Mouse (Mus musculus) lung, embryonic 14.5 days (tissue): ENCODE measurements around the gene Slc25a35. TPM values are rescaled to one million over a fixed set of nuclear protein-coding genes. Genes with fewer than 3 reads are reported as not detected.
A peak's percentile ranks its signal among the peaks of the same experiment; 100 is the strongest.

Experiments used
- ATAC-seq: fragments of 200-750 bp; cut with Nextera tagmentation; 2 replicates; pipeline ENCODE4 v1.8.0; 2017; ENCODE audit warnings: mild to moderate bottlenecking, moderate TSS enrichment, moderate library complexity; ENCODE audit not compliant: insufficient read depth
- DNase-seq: peaks from one replicate; pipeline ENCODE4 v3.0.0-alpha.2; 2015
- H3K27ac ChIP-seq: fragments of 300-500 bp; sonication (generic); 2 replicates; pipeline ENCODE4 v1.5.1; 2014; ENCODE audit warnings: low read depth, mild to moderate bottlenecking, moderate library complexity
- H3K27me3 ChIP-seq: fragments of 300-500 bp; sonication (generic); 2 replicates; pipeline ENCODE4 v1.6.1; 2014; ENCODE audit warnings: low read length, control low read depth; ENCODE audit not compliant: insufficient read depth
- H3K36me3 ChIP-seq: fragments of 300-500 bp; sonication (generic); 2 replicates; pipeline ENCODE4 v1.6.1; 2014; ENCODE audit warnings: control low read depth; ENCODE audit not compliant: insufficient read depth
- H3K4me1 ChIP-seq: fragments of 300-500 bp; sonication (generic); 2 replicates; pipeline ENCODE4 v1.6.1; 2014; ENCODE audit warnings: antibody characterized with exemption, control low read depth; ENCODE audit not compliant: insufficient read depth
- H3K4me2 ChIP-seq: fragments of 300-500 bp; sonication (generic); 2 replicates; pipeline ENCODE4 v1.6.1; 2014; ENCODE audit warnings: mild to moderate bottlenecking
- H3K4me3 ChIP-seq: fragments of 300-500 bp; sonication (generic); 2 replicates; pipeline ENCODE4 v1.5.1; 2014; ENCODE audit warnings: low read depth, low read length
- H3K9ac ChIP-seq: fragments of 300-500 bp; sonication (generic); 2 replicates; pipeline ENCODE4 v1.6.1; 2014
- H3K9me3 ChIP-seq: fragments of 300-500 bp; sonication (generic); 2 replicates; pipeline ENCODE4 v1.6.1; 2016; ENCODE audit warnings: low read depth, low read length, control low read depth
- CTCF ChIP-seq: IDR thresholded peaks from 2 replicates; pipeline ENCODE4 v1.5.1; 2016; ENCODE audit warnings: antibody characterized with exemption, low read depth
- WGBS: fragments of 180-500 bp; shearing (Covaris S2); extraction: QIAGEN DNeasy Blood & Tissue Kit; methylation state at CpG from one replicate; pipeline ENCODE4 v1.1.7; 2014; 5-methylcytosine and 5-hydroxymethylcytosine counted together
- microRNA-seq: library from miRNA; unstranded; fragments of <30 nt; microRNA quantifications from one replicate; pipeline ENCODE4, GENCODE M21; 2016; ENCODE audit warnings: borderline number of aligned reads
- polyA plus RNA-seq: library from polyadenylated mRNA; unstranded; fragments of >200 nt; fragmentation: Nextera tagmentation; extraction: Ambion mirVana; gene quantifications from 2 replicates; pipeline ENCODE4 v1.2.1, GENCODE M21; 2014

The Slc25a35 gene
- polyA plus RNA-seq, 1 experiment from 2014 or later = 3.9 TPM

DNA sequence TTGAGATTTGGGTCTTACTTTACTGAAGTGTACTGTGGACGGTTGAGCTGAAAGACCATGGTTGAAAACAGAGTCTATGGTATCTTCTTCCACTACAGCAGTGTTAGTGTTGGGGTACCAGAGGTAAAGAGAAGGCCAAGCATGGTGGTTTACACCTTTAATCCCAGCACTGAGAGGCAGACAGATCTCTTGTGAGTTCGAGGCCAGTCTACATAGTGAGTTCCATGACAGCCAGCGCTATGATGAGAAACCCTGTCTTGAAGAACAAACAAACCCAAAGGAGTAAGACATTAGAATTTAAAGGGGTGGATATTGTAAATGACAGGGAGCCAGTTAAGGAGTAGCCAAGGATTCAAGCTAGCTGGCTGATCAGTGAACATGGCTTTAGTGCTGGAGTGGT is 48.8 kb downstream of the Slc25a35 start:
- ATAC-seq = no peak
- H3K27ac ChIP-seq = peak overlapping the region; percentile 95
- 58% methylated on average over 3 of the region's 3 CpGs for WGBS
- H3K4me1 ChIP-seq = peaks cover 4% of the 10 kb centered on the region; the same call in 1 of the 2 replicates
- peak overlapping the region; percentile 63 for H3K4me3 ChIP-seq
- H3K9ac ChIP-seq = peak overlapping the region; percentile 94
- DNase-seq = peak; percentile 16
- peaks cover 7% of the 10 kb centered on the region for H3K36me3 ChIP-seq
- H3K27me3 ChIP-seq = no peaks in the 10 kb centered on the region
- peak overlapping the region; percentile 82 for H3K4me2 ChIP-seq
- no peak for TF ChIP-seq CTCF
- no peaks in the 10 kb centered on the region for H3K9me3 ChIP-seq

DNA sequence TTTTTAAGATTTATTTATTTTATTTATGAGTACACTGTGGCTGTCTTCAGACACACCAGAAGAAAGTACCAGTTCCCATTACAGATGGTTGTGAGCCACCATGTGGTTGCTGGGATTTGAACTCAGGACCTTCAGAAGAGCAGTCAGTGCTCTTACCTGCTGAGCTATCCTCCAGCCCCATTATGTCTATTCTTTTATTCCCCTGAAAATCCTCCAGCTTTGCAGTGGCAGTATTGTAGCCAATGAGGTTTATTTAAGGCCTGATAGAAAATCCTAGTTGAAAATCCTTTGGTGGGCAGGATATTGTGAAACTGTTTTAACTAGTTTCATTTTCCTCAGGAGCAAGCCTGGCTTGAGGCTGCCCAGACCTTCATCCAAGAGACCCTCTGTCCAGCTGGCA is 52.8 kb downstream of the Slc25a35 start:
- H3K4me2 ChIP-seq = no peak overlapping the region
- H3K27me3 ChIP-seq = no peaks in the 10 kb centered on the region
- H3K27ac ChIP-seq = no peak overlapping the region
- H3K36me3 ChIP-seq = peaks cover 46% of the 10 kb centered on the region
- no peak overlapping the region for H3K9ac ChIP-seq
- ATAC-seq (no peak), DNase-seq (no peak)
- H3K4me3 ChIP-seq = no peak overlapping the region
- H3K9me3 ChIP-seq = no peaks in the 10 kb centered on the region
- H3K4me1 ChIP-seq = peaks cover 4% of the 10 kb centered on the region; the same call in 1 of the 2 replicates
- TF ChIP-seq CTCF = no peak

Small RNA genes lying within 50 kb of the gene (microRNA-seq; reads per million reads assigned to microRNA genes)
- 4.3 reads per million, percentile 15 among the genes with 10 or more reads in this experiment for gene Mir3062

Other genes starting within 250 kb of the Slc25a35 start
- gene Ndel1, start 96.3 kb upstream of the Slc25a35 start, polyA plus RNA-seq = 63.1 and 67.6 TPM in 2 replicates
- gene Rnf222, start 79.6 kb upstream of the Slc25a35 start, polyA plus RNA-seq = 0.07 and 0.11 TPM in 2 replicates
- gene Rpl26, start 66.5 kb upstream of the Slc25a35 start, polyA plus RNA-seq = 1,103 and 1,167 TPM in 2 replicates
- not detected in 2 replicates for gene Odf4, start 41.0 kb upstream of the Slc25a35 start, polyA plus RNA-seq
- gene Arhgef15, start 10.7 kb upstream of the Slc25a35 start, polyA plus RNA-seq = 21.6 and 23.9 TPM in 2 replicates
- 49.9 TPM in 2 replicates for gene Rangrf, start 7.1 kb downstream of the Slc25a35 start, polyA plus RNA-seq
- gene Pfas, start 40.3 kb downstream of the Slc25a35 start, polyA plus RNA-seq = 36.8 and 43.3 TPM in 2 replicates
- 59.3 and 63.6 TPM in 2 replicates for gene Ctc1, start 47.8 kb downstream of the Slc25a35 start, polyA plus RNA-seq
- 209 and 211 TPM in 2 replicates for gene Aurkb, start 77.5 kb downstream of the Slc25a35 start, polyA plus RNA-seq
- gene Borcs6, start 91.6 kb downstream of the Slc25a35 start, polyA plus RNA-seq = 8.0 and 9.5 TPM in 2 replicates
- 51.0 and 54.4 TPM in 2 replicates for gene Tmem107, start 102.7 kb downstream of the Slc25a35 start, polyA plus RNA-seq
- 64.0 and 64.2 TPM in 2 replicates for gene Vamp2, start 120.4 kb downstream of the Slc25a35 start, polyA plus RNA-seq
- gene Per1, start 127.1 kb downstream of the Slc25a35 start, polyA plus RNA-seq = 15.4 and 23.7 TPM in 2 replicates
- gene Hes7, start 152.3 kb downstream of the Slc25a35 start, polyA plus RNA-seq = 0.57 and 0.68 TPM in 2 replicates
- gene 9130213A22Rik, start 154.5 kb downstream of the Slc25a35 start, polyA plus RNA-seq = 0.19 and 0.41 TPM in 2 replicates
- gene Aloxe3, start 157.8 kb downstream of the Slc25a35 start, polyA plus RNA-seq = 0.09 and 0.17 TPM in 2 replicates
- not detected in 2 replicates for gene Alox12b, start 188.9 kb downstream of the Slc25a35 start, polyA plus RNA-seq
- not detected in 2 replicates for gene Alox8, start 229.7 kb downstream of the Slc25a35 start, polyA plus RNA-seq